Mouse (Mus musculus) lung, postnatal 10 days (tissue): ENCODE measurements around the gene Gda.

ENCODE experiments used
- DNase-seq: peaks from one replicate; pipeline ENCODE4 v3.0.0; 2021

The Gda gene

DNA sequence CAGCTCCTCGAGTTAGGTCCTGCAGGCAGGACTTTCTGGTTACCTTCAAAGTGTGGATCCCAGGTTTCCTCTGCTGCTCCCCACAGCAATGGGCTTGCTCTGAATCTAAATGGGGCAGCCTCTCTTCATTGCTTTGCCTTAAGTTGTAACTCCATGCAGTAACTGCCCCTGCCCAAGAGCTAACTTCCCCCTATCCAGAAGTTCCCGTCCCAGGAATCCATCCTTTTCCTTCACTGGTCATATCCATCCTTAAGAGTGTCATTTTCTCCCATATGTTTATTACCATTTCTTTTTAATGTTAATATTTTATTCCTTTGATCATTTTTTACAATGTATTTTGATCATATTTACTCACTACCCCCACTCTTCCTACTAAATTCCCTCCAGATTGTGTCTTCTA lies at the start of gene Gda:
Gda (minus strand) TSS at position 101 of the 400 bp plus-strand sequence.
- no peak for DNase-seq

GRCm38 (mm10) chr19:21520280-21520679 lies 47.0 kb upstream of the Gda start:
- no peak for DNase-seq

DNA sequence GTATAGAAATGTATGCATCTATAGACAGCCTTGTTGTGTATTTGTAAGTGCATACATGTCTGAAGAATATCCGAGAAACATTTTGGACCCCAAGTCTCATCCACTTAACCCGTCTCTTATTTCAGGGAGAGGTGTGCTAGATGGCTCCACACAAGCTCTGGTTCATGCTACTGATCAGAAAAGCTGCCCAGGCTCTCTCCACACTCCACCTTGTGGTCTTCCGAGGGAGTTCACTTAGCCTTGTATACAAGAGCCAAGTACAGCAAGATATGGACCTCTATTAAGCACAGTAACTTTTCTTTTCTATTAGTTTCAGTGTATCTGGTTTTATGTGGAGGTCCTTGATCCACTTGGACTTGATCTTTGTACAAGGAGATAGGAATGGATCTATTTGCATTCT lies 36.9 kb upstream of the Gda start:
- DNase-seq = peak; percentile 46

- DNase-seq = no peak
Measured at GRCm38 (mm10) chr19:21507561-21508232, 34.5 kb upstream of the Gda start.

DNA sequence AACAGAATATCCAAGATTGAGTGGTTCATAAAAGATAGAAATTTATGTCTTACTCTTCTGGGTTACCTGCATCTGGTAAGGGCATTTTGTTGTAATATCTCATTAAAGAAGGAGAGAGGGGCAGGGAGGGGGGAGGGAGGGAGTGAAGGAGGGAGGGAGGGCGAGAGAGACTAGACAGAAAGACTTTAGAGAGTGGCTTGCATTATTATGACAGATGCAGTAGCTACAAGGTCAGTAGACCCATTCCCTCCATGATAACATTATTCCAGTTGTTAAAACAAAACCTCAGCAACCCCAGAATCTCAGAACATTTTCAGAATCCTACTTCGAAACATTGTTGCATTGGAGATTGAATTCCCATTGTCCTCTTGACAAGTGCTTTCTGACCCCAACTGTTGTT lies 33.9 kb upstream of the Gda start:
- DNase-seq = no peak

DNA sequence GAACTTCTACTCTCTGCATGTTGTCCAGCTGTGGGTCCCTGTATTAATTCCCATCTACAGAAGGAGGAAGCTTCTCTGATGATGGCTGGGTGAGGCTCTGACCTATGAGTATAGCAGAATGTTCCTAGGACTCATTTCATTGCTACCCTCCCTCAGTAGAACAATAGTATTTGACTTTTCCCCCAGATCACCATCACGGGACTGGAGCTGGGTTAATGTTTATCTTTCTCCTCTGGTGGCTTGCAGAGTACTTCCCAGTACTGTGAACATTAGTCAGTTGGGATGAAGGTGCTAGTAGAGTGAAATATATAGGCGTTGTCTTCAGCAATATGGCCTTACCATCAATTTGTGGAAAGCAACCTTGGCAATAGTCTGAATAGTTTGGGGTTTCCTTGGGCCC lies 31.5 kb upstream of the Gda start:
- DNase-seq = no peak

- no peak for DNase-seq
Measured at GRCm38 (mm10) chr19:21499394-21499983, 26.2 kb upstream of the Gda start.

- DNase-seq = no peak
Measured at GRCm38 (mm10) chr19:21495817-21496216, 22.6 kb upstream of the Gda start.

DNA sequence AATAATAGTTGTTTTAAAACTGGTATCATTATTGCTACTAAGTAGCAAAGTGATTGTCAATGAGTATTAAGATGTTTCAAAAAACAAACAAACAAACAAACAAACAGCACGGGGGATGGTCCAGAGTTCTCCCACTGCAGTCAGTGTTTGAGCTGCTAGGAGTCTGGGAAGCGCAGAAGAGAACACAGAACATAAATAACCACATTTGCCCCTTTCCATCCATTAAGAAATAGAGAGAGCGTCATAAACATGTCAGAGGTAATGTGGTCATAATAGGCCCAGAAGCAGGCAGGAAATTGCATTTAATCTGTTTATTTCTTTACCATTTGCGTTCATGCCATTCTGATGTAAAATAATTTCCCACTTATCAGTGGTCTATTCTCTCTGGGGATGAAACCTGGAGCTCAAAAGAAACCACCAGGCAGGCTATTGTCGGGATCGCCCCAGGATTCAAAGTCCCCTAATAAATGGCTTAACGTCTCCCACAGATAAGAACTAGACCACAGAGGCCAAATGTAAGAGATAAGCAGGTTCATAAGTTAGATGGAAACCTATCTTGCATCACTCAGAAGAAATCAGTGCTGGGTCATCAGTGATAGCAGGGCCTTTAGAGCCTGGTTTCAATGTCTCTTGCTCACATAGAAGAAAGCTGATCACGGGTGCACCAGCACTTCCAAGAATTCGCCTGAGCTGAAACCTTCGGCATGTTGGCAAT lies 20.7 kb upstream of the Gda start:
- no peak for DNase-seq

- no peak for DNase-seq
Measured at GRCm38 (mm10) chr19:21491391-21491790, 18.1 kb upstream of the Gda start.

GRCm38 (mm10) chr19:21487124-21487944 lies 14.1 kb upstream of the Gda start:
- no peak for DNase-seq

DNA sequence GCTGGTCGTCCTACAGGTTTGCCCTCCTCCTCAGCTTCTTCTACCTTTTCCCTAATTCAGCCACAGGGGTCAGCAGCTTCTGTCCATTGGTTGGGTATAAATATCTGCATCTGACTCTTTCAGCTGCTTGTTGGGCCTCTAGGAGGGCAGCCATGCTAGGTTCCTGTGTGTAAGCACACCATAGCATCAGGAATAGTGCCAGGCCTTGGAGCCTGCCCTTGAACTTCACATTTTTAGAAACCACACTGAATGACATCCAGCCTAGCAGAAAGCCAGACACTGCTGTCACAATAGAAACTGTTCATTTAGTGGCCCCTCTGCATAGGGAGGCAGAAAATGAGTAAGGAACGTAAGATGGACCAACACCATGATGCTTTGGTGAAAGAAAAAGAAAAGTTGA lies 8.9 kb upstream of the Gda start:
- DNase-seq = no peak

- DNase-seq = no peak
Measured at GRCm38 (mm10) chr19:21481031-21481430, 7.8 kb upstream of the Gda start.

DNA sequence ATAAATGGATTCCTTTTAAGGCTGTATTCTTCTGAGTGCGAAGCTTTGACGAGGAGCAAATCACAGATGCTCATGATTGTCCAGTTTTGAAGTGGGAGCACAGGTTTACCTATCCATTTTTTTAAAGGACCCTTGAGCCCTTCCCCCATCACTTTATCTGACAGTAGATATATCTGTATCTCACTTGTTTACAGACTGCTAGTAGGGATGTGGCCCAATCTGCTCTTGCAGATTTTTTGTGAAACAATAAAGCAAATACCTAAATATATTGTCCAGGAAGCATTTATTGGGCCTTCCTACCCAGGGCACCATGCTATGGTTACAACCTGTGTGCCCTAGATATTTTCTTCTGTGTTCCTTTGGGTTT lies 6.8 kb upstream of the Gda start:
- no peak for DNase-seq

GRCm38 (mm10) chr19:21479183-21480052 lies 6.2 kb upstream of the Gda start:
- DNase-seq = no peak

DNA sequence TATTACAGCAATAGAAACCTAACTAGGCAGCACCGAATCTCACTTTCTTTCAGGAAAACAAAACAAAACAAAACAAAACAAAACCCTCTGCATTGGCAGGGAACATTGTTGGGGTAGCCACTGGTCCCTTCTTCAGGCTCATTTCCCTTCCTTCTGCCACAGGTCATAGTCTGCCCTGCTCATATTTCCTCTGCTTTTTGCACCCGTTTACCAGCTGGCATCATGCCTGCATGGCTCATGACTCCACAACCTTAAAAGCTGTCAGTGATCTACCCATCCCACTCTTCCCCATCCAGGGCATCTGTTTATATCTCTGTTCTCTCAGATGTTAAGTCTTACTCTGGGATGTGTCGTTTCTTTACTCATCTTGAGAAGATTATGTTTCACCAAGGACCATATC lies 5.3 kb upstream of the Gda start:
- no peak for DNase-seq

GRCm38 (mm10) chr19:21477780-21478179 lies 4.5 kb upstream of the Gda start:
- no peak for DNase-seq

DNA sequence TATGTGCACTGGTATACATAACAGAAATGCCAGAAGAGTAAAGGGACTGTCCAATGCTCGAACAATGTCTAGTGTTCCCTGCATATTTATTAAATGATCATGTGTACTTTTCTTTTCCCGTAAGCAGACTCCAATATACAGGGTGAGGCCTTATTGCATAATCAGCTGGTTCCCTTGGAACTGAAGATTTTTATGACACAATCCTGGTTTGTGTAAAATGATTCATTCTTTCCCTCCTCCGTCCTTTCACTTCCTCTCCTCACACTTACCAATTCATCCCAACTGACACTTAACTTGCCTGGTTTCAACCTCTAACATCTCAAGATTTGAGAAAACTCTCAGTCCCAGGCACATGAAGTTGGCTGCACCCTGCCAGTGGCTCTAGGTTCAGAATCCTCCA lies 3.5 kb upstream of the Gda start:
- no peak for DNase-seq

DNA sequence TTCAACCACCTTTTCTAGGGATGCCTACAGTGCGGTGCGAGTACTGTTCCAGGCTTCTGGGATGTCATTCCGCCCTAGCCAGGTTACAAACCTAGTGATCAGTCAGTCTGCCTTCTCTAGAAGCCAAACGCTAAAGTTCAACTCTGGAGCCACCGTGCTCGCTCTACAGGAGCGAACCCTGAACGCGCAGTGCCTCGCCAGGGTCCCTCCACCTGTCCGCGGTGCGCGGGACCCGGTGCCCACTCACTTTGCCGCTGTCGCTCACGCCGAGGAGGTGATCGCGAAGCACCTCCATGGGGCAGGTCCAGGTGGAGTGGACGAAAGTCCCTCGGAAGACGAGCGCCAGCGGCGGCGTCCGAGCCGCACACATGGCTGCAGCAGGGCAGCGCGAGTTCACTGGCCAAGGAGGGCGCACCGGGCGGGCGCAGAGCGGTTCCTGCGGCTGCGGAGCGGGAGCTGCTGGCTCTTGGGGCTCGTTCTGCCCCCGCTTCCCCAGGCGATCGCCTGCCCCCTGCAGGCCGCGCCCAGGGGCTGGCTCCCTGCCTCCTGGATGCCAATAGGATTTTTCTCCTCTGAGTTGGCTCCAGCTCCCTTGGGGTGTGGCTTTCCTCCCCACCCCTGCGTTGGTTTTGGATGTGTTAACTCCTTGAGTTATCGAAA lies 994 bp downstream of the Gda start:
- peak; percentile 60 for DNase-seq

DNA sequence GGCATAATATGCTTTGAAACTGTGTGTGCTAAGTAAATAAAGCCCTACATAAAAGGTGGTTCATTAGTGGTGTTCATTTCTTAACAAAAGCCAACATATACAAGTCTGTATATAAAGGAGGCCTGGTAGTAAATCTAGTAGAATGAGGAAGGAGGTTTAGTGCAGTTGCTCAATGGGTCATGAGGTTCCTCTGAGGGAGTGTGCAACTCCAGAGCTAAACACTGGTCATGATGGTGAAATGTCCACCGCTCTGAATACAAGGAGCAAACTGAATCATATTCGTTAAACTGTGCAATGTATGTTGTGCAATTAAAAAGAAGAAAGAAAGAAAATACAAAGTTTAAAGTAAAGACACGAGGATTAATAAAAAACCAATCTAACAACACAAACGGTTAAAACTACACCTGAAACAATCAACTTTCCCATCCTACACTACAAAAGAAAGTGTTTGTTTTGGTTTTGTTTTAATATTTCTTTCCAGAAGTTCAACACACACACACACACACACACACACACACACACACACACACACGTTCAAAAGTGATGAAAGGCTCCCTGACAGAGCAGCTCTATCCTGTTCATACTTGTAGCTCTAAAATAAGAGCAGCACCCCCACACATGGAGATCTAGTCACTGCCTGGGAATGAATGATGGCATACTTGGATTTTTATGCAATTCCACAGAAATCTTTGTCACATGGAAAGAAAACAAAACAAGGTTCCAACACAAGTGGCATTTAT lies 11.9 kb downstream of the Gda start:
- DNase-seq = no peak

DNA sequence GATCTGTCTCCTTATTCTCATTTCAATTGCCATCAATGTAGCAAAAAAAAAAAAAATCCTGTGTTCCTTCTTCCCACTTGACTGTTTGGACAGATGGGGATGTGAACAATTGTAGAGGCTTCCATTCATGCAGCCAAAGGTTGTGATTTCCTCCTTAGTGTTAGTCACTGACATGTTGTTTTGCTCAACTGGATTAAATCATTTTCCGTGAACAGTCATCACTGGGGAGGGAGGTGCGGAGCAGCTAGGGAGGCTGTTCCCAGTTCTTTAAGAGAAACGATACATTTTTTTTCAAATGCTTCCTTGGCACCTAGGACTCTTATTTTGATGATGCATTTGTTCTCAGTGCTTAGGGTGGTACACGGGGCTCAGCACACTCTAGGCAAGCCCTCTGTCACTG lies 15.8 kb downstream of the Gda start:
- no peak for DNase-seq
